Mouse (Mus musculus) adrenal gland, postnatal 4 days (tissue): ENCODE measurements around the gene Mtus2. TPM values are rescaled to one million over a fixed set of nuclear protein-coding genes. Genes with fewer than 3 reads are reported as not detected.
A peak's percentile ranks its signal among the peaks of the same experiment; 100 is the strongest.
"Not testable (repeated sequence)": the region's sequence is repeated elsewhere in the genome, so short reads cannot be mapped to it uniquely, and the experiment has no call there.

Experiments used
- DNase-seq, 2 experiments: peaks; one replicate each; pipeline ENCODE4 v3.0.0; 2021 to 2022; ENCODE audit warnings: low spot score in 2 of 2, mixed read lengths in 2 of 2
- long read RNA-seq, 2 experiments: library from polyadenylated mRNA; stranded (forward); transcript quantifications; one replicate each; pipeline ENCODE4 v2.0.0; 2021
- total RNA-seq, 2 experiments: library from RNA; stranded (reverse); gene quantifications; 2 replicates each; pipeline ENCODE4 v1.2.3; 2021

Mtus2 gene
- 1 to 10 TPM; 5.9 to 7.5 TPM for total RNA-seq
- long read RNA-seq, experiment 1, partial matches to known transcripts = 0 of 2 reads
- long read RNA-seq, experiment 1, other reads (novel, unspliced or antisense) = 1 of 2 reads
- long read RNA-seq, experiment 2, partial matches to known transcripts = 4 of 8 reads
- long read RNA-seq, experiment 2, other reads (novel, unspliced or antisense) = 3 of 8 reads

DNA sequence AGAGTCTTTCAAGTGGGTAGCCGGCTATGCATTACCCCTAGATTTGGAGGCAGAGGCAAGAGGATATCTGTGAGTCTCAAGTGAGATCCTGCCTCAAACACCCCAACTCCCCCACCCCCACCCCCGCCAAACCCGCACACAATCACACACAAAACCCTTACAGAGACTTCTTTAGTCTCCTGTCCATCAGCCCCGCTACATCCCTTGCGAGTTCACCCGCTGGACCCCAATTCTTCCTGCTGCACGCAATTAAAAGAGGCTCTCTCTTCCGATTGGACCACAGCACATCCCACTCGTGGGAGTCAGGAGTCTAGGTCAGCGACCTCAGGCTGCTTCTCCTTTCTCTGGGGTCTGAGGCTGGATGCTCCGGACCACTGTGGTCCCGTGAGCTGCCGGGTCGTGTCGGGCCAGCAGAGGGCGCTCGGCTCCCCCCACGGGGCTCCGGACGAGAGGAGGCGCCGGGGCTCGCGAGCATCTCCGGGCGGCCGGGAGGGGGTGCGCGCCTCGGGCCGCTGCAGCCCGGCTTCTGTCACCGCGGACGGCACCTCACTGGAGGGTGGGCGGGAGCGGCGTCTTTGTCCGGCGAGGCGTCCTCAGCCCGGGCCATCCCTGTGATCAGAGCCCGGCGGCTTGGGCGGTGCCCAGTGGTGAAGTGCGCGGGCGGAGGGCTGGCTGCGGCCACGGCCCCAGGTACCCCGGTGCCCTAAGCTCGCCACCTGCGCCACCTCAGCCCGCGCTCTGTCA, at the start of gene Mtus2:
Mtus2 (plus strand) TSS at position 500 of the 744 bp plus-strand sequence.
- peak; percentile 59 to 74 for DNase-seq

DNA sequence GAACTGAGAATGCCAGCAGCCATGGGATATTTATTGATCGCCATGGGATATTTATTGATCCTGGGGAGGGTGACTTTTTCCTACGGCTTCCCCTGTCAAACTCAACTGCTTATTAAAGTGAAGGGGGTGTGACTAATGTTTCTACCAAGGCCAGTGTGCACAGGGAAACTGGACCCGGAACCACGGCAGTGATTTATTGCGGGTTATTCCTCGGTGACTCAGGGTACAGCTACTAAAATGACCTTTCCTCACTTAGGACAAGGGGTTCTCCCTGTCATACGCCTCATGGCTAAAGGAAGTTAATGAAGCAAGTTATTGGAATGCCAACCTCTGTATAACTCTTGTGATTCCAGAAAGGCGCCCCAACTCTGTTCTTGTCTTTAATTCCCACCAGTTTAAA, 49.3 kb upstream of the Mtus2 start:
- no peak for DNase-seq

DNA sequence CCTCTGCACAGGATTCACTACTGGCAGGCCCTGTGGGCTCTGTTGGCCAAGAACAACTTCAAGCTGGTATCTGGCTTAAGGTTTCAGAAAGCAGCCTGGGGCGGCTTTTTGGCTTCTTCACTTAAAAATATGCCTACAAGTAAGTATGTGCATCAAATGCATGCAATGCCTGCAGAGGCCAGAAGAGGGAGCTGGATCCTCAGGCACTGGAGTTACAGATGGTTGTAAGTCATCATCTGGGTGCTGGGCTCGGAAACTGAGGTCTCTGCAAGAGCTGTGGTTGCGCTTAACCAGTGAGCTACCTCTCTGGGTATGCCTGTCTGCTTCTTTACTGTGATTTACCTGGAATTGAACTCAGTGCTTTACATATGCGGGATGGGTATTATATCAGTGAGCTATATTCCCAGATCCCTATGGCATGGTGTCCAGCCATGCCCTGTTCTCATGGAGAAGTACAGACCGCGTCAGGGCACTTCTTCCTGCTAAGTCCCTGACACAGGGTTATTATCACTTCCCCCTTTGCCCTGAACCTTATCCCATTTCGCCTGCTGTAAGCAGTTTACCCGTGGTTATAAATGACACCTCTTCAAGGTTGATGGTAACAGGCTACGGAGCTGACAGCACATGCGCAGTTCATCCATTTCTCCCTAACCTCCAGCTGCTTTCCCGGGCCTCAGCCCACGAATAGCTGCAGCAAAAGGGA, 46.2 kb upstream of the Mtus2 start:
- DNase-seq = no peak

DNA sequence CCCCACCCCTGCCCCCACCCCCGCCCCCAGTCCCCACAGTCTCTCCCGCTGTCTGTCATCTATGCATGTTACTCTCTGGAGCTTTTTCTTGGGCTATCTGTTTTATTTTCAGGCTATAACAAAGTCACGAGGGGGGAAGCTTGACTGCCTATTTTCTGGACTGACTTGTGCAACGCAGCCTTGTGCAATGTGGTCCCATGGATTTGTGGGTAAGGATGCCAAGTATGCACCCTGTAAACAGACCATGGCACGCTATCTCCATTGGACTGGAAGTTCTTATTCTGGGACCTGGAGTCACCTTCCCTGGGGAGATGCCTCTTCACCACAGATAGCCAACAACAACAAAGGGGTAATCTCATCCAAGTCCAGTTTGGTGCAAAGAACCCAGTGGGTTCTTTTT, 45.4 kb upstream of the Mtus2 start:
- no peak for DNase-seq

DNA sequence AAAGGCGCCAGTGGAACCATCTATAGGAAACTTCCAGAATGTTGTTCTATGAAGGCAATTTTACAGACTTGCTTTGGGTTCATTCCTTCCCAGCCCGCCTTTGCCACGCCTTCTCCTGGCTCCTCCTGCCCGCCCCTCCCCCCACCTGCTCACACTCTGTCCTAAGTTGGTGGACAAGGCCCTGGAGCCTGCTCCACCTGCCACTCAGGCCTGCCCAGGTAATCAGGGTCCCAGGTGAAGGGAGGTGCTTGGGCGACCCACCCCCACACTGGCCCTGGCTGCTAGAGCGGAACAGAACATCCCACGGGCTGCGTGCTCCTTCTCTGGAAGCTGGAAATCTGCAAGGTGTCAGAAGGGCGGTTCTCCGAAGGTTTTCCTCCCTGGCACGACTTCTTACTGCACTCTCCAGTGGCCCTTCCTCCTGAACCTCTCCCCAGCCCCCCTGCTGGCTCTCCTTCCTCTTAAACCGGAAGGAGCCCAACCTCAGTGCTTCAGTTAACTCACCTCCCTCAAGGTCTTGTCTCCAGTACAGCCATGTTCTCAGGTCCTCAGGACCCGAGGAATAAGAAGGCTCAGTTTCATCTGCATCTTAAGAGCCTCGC, 43.8 kb upstream of the Mtus2 start:
- DNase-seq = no peak

DNA sequence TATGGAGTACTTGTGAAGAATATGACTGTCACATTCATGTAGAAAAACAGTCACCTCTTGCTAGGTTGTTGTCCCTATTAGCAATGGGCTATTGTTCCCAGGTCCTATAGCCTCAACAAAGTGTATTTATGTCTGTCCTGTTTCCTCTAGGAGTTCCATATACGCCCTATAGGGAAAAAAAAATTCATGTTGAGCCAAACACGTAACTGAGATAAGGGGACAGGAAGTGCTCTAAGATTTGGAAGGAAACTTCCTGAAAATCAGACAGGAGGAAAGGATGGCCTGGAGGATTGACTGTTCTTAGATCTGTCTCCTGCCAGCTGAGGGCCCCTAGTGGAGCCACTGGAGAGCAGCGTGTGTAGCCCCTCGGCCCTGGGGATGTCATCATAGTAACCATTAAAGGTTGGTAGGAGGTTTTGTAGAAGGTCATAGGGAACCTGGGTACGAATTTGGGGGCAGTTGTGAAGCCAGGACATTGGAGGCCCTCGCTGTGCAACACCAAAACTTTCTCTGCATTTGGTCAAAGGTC, 42.0 kb upstream of the Mtus2 start:
- DNase-seq = no peak

DNA sequence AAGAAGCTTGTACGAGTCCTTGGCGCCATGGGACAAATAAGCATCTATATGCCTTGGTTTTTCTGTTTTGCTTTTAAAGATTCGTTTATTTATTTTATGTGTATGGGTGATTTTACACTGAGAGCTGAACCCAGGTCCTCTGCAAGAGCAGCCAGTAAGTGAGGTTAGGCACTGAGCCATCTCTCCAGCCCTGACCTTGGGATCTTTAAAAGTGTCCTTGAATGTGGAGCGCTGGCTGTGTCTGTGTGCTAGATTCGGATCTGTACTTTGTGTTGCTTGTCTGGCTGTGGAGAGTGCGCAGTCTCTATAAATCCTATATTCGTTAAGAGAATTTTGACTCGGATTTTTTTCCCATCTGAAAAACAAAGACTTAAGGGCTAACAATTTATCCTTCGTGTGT, 40.9 kb upstream of the Mtus2 start:
- DNase-seq = no peak

DNA sequence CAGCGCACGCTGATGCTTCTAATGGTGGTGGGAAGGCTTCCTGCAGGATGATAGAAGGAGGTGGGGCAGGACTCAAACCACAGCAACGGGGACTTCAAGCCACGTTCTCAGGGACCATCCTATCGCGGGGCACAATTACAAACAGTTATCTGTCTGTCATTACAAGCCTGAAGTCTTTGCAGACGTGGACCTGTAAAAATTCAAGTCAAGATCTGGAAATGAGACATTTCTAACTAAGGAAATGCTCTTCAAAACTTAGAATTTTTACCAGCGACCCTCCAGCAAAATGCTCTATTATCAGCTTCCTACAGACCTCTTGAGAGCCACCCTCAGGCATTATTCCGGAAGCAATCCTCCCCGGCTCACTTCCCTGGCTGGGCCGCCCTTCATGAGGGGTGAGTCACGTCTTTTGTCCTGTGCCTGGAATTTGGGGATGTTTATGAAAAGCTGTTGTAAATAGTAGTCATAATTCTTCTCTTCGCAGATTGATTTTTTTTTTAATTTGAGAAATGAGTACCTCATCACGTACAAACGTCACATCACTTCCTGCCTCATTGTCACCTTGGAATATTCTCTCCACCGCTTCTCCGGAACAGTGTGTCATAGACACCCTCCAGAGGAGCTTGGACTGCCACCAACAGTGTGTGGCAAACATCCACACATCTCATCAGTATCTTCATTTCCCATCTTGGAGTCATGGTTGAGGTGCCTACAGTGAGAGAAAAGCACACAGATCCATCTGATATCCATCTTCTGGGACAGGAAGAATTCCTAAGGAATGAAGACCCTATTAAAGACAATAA, 38.9 kb upstream of the Mtus2 start:
- DNase-seq = no peak

DNA sequence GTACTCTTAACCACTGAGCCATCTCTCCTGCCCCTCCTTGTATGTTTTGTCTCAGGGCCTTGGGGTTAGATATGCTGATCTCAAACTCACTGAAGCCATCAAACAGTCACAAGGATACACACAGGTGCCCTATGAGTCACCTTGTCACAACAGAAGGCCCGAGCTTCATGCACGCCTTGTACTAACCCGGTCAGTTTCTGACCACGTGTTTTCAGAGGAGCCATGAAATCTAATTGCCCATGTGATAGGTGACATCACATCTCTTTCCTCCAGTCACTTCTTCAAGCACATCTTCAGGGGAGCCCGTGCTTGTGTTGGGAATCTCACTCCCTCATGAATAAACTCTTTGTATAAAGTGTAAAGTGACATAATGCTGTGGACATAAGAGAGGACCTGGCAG, 32.5 kb upstream of the Mtus2 start:
- DNase-seq = no peak

DNA sequence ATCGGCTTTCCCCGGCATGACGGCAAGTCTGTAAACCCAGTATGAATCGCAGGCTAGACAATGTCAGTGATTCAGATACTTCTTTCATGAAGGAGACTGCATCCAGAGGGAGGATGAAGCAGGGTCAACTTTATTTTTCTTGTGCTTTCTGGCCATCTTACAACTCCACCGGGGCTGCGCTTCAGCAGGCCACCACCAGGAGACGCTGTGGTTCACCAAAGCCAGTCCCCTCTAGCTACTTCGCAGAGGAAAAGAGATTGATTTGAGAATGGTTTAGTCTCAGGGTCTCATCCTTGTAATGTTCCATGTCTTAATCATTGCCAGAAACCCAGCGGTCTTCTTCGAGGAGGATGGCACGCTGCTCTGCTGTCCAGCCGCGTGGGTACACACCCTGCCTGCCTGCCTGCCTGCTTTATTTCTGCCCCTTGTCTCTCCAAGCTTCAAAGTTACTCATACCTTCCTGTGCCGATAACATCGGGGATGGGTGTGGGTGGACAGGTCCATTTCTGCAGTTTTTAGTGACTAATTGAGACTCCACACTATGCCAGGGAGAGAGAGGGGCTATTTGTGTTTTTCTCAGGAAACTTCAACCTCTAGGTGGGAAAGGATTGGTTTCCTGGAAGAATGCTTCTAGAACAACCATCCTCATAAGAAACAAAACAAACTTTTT, 31.1 kb upstream of the Mtus2 start:
- DNase-seq = no peak

DNA sequence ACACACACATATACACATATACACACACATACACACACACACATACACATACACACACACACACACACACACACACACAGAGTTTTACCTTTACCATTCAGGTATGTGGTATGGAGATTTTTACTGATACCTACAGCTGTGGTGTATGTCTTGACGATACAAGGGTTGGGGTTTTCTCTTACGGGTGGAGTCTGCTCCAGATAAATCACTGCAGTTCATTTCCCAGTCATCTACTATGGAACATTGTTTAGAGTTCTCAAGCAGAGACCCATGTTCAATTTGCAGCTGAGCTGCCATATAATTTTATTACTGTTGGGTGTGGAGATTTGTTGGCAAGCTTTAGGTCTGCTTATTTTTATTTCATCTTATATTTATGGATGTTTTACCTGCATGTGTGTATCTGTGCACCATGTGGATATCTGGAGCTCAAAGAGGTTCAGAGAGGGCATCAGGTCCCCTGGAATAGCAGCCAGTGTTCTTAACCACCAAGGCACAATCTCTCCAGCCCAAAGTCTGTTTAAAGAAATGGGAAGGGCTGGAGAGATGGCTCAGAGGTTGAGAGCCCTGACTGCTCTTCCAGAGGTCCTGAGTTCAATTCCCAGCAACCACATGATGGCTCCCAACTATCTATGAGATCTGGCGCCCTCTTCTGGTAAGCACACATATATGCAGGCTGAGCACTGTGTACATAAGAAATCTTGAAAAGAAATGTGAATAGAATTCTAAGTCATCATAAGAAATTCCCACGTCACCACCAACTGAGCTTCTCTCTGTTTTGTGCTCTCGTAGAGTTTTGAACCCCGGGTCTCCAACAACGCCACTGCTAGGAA, 28.2 kb upstream of the Mtus2 start:
- no peak for DNase-seq

DNA sequence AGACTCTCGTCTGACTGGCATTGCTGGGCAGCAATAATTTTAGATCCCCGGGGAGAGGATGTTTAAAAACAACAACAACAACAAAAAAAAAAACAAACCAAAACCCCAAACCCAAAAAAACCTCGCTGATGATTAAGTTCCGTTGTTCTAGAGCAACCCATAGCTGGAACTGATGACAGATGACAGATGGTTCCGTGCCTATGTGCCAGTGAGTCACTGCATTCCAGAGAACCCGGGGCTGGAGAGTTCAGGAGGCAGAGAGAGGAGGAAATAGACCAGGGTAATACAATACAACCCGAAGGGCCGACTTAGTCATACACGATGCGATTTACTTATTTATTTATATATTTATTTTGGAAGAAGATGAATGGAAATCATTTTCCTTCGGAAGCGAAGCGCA, 22.0 kb upstream of the Mtus2 start:
- DNase-seq = no peak

DNA sequence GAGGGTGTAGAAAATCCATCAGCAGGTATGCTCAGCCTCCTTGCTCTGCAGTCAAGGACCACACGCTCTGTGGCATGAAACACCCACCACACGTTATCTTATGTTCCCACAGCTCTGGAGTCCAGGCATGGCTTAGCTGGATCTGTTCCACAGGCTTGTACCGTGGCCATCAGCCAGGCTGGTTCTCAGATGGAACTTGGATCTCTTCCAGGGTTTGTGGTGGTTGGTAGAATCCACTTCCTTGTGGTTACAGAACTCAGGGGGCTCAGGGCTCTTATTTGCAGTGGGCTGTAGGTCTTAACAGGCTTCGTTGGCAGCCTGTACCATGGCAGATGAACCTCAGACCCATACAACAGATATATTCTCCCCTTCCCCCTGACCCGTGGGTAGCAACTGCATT, 17.9 kb upstream of the Mtus2 start:
- DNase-seq = no peak

DNA sequence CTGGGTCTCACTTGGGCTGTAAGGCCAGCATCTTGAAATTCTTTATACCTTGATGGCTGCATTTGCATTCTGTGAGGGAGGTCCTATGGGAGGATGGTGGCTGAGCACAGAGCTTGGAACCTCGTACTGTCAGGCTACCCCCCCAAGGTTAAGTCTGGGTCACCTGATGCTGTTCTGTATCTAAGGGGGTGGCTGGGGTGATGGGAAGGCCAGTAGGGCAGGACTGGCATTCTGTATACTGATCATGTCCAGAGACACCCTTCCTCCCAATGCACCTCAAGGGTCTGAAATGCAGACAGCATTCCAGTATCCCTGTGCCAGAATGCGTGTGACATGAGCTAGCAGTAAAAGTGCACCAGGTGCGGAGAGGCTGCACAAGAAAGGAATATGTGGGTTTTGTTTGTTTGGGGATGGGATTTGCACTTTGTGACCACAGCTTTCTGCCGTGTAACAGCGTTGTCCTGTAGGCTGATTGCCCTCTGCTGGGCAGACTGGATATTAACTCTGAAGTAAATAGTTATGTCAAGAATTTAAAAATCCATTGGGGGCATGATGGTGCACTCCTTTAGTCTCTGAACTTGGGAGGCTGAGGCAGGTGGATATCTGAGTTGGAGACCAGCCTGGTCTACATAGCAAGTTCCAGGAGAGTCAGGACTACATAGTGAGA, 12.0 kb upstream of the Mtus2 start:
- no peak for DNase-seq

DNA sequence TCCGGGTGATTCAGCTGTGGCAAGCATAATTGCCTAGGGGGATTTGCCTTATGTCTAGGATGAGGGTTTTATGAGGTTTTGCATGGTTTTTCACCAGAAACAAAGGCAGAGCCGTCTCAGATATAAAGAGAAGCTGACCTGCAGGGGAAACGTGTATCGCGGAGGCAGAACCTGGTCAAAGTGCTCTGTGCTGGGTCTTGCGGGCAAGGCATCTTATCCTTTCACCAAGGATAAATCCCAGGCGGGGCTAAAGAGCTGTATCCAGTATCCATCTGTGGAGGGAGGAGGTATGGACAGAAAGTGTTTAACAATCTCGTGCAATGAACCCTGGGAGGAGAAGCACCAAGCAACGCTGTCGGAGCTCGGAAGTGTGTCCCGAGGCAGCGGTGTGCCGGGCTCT, 7.2 kb upstream of the Mtus2 start:
- no peak for DNase-seq

DNA sequence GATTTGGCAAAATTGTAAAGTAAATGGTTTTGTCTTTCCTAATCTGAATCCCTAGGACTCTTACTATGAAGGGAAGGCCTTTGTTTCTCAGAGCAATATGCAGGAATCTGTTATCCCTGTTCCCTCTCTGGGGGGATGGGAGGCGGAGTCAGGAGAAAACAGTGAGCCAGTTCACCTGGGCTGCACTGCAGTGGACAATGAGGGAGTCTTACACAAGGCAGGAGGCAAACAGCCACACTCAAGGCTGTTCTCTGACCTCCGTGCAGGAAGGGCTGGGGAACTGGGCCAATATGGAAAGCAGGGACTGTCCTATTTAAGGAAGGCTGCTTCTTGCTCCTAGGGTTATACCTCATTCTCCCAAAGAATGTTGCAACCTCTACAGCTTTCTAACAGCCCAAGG, 5.4 kb upstream of the Mtus2 start:
- DNase-seq = no peak

DNA sequence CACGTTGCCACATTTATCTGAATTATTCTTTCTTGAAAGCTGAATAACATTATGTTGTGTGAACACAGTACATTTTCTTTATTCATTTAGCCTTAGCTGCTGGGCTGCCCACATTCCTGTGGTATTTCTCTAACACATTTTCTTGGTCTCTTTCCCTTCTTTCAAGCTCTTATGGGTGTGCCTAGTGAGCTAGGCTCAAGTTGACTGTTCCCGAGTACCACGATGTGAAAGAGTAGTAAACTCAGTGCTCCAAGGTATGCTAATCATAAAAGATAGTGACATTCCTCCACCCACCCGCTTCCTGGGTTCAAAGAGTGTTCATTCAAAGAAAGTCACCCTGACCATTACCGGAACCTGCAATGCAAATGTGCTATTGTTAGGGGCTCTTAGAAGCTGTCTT, 3.9 kb upstream of the Mtus2 start:
- not testable (repeated sequence) for DNase-seq

DNA sequence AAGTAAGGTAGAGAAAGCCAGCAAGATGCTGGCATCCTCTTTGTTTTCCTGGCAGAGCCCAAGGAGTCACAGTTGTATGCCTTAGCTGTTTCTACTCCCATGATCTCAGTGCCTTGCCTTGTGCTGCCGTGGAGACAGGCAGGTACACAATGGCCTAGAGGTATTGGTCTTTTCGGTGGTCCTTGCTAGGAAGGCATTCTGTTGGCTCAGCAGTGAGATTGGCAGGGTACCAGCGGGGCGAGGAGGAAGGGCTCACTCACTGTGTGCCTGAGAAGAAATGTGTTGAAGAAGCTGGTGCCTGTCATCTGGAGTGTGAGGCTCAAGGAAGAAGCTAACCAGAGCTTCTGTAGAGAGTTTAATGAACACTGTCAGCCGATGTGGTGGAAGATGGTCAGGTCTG, 1.4 kb upstream of the Mtus2 start:
- no peak for DNase-seq

DNA sequence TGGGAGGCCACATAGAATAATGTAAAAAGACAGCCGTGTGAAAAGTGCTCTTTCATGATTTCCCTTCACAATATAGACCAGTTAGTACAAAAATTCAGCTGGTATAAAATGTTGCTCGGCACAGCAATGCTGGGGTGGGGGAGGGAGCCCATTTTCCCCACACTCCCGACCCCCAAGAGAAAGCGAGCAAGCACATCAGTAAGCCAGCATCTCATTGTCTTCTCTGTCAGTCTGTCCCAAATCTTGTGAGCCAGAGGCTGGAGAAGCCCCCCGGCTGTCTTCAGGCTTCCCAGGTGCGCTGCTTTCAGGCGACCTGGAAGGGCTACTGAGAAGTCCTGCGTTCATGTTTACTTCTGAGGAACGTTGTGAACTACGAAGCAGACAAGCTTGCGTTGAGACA, 699 bp upstream of the Mtus2 start:
- DNase-seq = no peak
